Mouse (Mus musculus) liver, adult 2 months (tissue): ENCODE measurements around the gene Sept10.

Experiments used
- CTCF ChIP-seq: fragments of 200-500 bp; IDR thresholded peaks from 2 replicates; pipeline ENCODE4 v1.5.1; 2011; ENCODE audit warnings: low read depth, low read length, control low read depth
- POLR2A ChIP-seq: fragments of 200-500 bp; IDR thresholded peaks from 2 replicates; pipeline ENCODE4 v1.6.1; 2011; ENCODE audit warnings: low read length, control low read depth; ENCODE audit not compliant: insufficient read depth; ENCODE audit errors: extremely low read depth

GRCm38 (mm10) chr10:59182306-59182705 is 39.3 kb downstream of the Sept10 start:
- TF ChIP-seq CTCF (no peak), POLR2A (no peak)
